Mouse (Mus musculus): ENCODE measurements around the gene Ptprt. TPM values are rescaled to one million over a fixed set of nuclear protein-coding genes. Genes with fewer than 3 reads are reported as not detected.

The Ptprt gene
- total RNA-seq, 2 experiments from 2014 or later, result 62.1 to 65.5 TPM

- DNase-seq (ENCODE audit: low spot score in 2 of 2), result no peak
These were observed 951.6 kb downstream of the Ptprt start for GRCm38 (mm10) chr2:161709316-161709715.

- DNase-seq (ENCODE audit: low spot score in 2 of 2), result no peak
These were observed 954.5 kb downstream of the Ptprt start for GRCm38 (mm10) chr2:161706386-161706915.

- DNase-seq (ENCODE audit: low spot score in 2 of 2), result no peak
These were observed 956.1 kb downstream of the Ptprt start for GRCm38 (mm10) chr2:161704811-161705210.

- no peak for DNase-seq (ENCODE audit: low spot score in 2 of 2)
These were observed 956.5 kb downstream of the Ptprt start for GRCm38 (mm10) chr2:161704410-161704809.

- no peak for DNase-seq (ENCODE audit: low spot score in 2 of 2)
These were observed 965.1 kb downstream of the Ptprt start for GRCm38 (mm10) chr2:161695819-161696218.

- DNase-seq (ENCODE audit: low spot score in 2 of 2), result no peak
These were observed 992.5 kb downstream of the Ptprt start for GRCm38 (mm10) chr2:161668302-161668986.

GRCm38 (mm10) chr2:161661912-161662311 is 999.0 kb downstream of the Ptprt start:
- DNase-seq (ENCODE audit: low spot score in 2 of 2), result no peak

GRCm38 (mm10) chr2:161660827-161661226 is 1000.1 kb downstream of the Ptprt start:
- peak; percentile 9 to 23 for DNase-seq (ENCODE audit: low spot score in 2 of 2)

- no peak for DNase-seq (ENCODE audit: low spot score in 2 of 2)
These were observed 1003.9 kb downstream of the Ptprt start for GRCm38 (mm10) chr2:161657046-161657445.

- no peak for DNase-seq (ENCODE audit: low spot score in 2 of 2)
These were observed 1004.3 kb downstream of the Ptprt start for GRCm38 (mm10) chr2:161656632-161657031.

- no peak for DNase-seq (ENCODE audit: low spot score in 2 of 2)
These were observed 1020.1 kb downstream of the Ptprt start for GRCm38 (mm10) chr2:161640805-161641204.

GRCm38 (mm10) chr2:161634084-161634483 is 1026.9 kb downstream of the Ptprt start:
- no peak for DNase-seq (ENCODE audit: low spot score in 2 of 2)

GRCm38 (mm10) chr2:161625896-161626295 is 1035.1 kb downstream of the Ptprt start:
- DNase-seq (ENCODE audit: low spot score in 2 of 2), result no peak

- no peak for DNase-seq (ENCODE audit: low spot score in 2 of 2)
These were observed 1052.5 kb downstream of the Ptprt start for GRCm38 (mm10) chr2:161608401-161608800.

GRCm38 (mm10) chr2:161607372-161607771 is 1053.6 kb downstream of the Ptprt start:
- no peak for DNase-seq (ENCODE audit: low spot score in 2 of 2)

GRCm38 (mm10) chr2:161600206-161600808 is 1060.6 kb downstream of the Ptprt start:
- peak; percentile 8 to 17 for DNase-seq (ENCODE audit: low spot score in 2 of 2)

- no peak for DNase-seq (ENCODE audit: low spot score in 2 of 2)
These were observed 1067.4 kb downstream of the Ptprt start for GRCm38 (mm10) chr2:161593391-161594152.

GRCm38 (mm10) chr2:161574401-161574800 is 1086.5 kb downstream of the Ptprt start:
- no peak for DNase-seq (ENCODE audit: low spot score in 2 of 2)

GRCm38 (mm10) chr2:161572201-161572600 is 1088.7 kb downstream of the Ptprt start:
- no peak for DNase-seq (ENCODE audit: low spot score in 2 of 2)

GRCm38 (mm10) chr2:161570236-161570995 is 1090.5 kb downstream of the Ptprt start:
- no peak for DNase-seq (ENCODE audit: low spot score in 2 of 2)

GRCm38 (mm10) chr2:161561502-161561901 is 1099.4 kb downstream of the Ptprt start:
- no peak for DNase-seq (ENCODE audit: low spot score in 2 of 2)

Data from layer of hippocampus, postnatal 10 days (tissue).